Mouse (Mus musculus) T-helper 17 cell (primary cell): ENCODE results near the gene Tmprss3.

Source experiments
- in situ Hi-C, 2 experiments: fragments of 300-600 bp; cut with MboI, MseI; formaldehyde crosslinking; loops; 1 replicate in 1 of 2; 2 replicates in 1 of 2; pipeline ENCODE4 v1.15.1; 2025; ENCODE audit warnings: high pct_unique_total_duplicates in 2 of 2

Tmprss3 gene

GRCm38 (mm10) chr17:31196283-31196682, 2.5 kb downstream of the Tmprss3 start:
- in situ Hi-C loops: no loop called here

GRCm38 (mm10) chr17:31195207-31195606, 3.6 kb downstream of the Tmprss3 start:
- in situ Hi-C loops: no loop called here

- in situ Hi-C loops: no loop called here
These were observed 5.4 kb downstream of the Tmprss3 start for GRCm38 (mm10) chr17:31193360-31193759.

GRCm38 (mm10) chr17:31192663-31193062, 6.1 kb downstream of the Tmprss3 start:
- in situ Hi-C loops: no loop called here

GRCm38 (mm10) chr17:31191825-31192224, 7.0 kb downstream of the Tmprss3 start:
- in situ Hi-C loops: no loop called here

- in situ Hi-C loops: loop anchor here (5.0 kb wide), 3 partner anchors 40 to 170 kb away; partner anchors contain the start of gene Tff2 (in 2 of the 2)
These were observed 11.4 kb downstream of the Tmprss3 start for GRCm38 (mm10) chr17:31187370-31187769.

- in situ Hi-C loops: no loop called here
These were observed 14.3 kb downstream of the Tmprss3 start for GRCm38 (mm10) chr17:31184269-31184990.

GRCm38 (mm10) chr17:31183180-31183974, 15.4 kb downstream of the Tmprss3 start:
- in situ Hi-C loops: no loop called here

GRCm38 (mm10) chr17:31181490-31181889, 17.3 kb downstream of the Tmprss3 start:
- in situ Hi-C loops: no loop called here

GRCm38 (mm10) chr17:31176321-31176720, 22.5 kb downstream of the Tmprss3 start:
- in situ Hi-C loops: no loop called here

GRCm38 (mm10) chr17:31169796-31170195, 29.0 kb downstream of the Tmprss3 start:
- in situ Hi-C loops: no loop called here

- in situ Hi-C loops: no loop called here
These were observed 33.6 kb downstream of the Tmprss3 start, which contains the start of gene Tff1 for GRCm38 (mm10) chr17:31165127-31165526. Tff1 (minus strand) TSS chr17:31165277.

- in situ Hi-C loops: no loop called here
These were observed 35.0 kb downstream of the Tmprss3 start for GRCm38 (mm10) chr17:31163821-31164220.

GRCm38 (mm10) chr17:31162607-31163006, 36.2 kb downstream of the Tmprss3 start:
- in situ Hi-C loops: no loop called here

- in situ Hi-C loops: no loop called here
These were observed 38.5 kb downstream of the Tmprss3 start for GRCm38 (mm10) chr17:31160291-31160690.

GRCm38 (mm10) chr17:31157921-31158320, 40.9 kb downstream of the Tmprss3 start:
- in situ Hi-C loops: loop anchor here in 1 of 2 experiments (10.0 kb wide), 1 partner anchor 833 kb away; no protein-coding TSS in a partner anchor

- in situ Hi-C loops: loop anchor here in 1 of 2 experiments (10.0 kb wide), 1 partner anchor 829 kb away; no protein-coding TSS in a partner anchor
These were observed 45.0 kb downstream of the Tmprss3 start for GRCm38 (mm10) chr17:31153785-31154184.

- in situ Hi-C loops: loop anchor here in 1 of 2 experiments (10.0 kb wide), 1 partner anchor 828 kb away; no protein-coding TSS in a partner anchor
These were observed 45.7 kb downstream of the Tmprss3 start for GRCm38 (mm10) chr17:31152966-31153499.

GRCm38 (mm10) chr17:31152512-31152911, 46.3 kb downstream of the Tmprss3 start:
- in situ Hi-C loops: loop anchor here in 1 of 2 experiments (10.0 kb wide), 1 partner anchor 828 kb away; no protein-coding TSS in a partner anchor

GRCm38 (mm10) chr17:31145998-31146397, 52.8 kb downstream of the Tmprss3 start:
- in situ Hi-C loops: loop anchor here in 1 of 2 experiments (10.0 kb wide), 1 partner anchor 99 kb away; no protein-coding TSS in a partner anchor
